Mouse (Mus musculus) thymus, postnatal 10 days (tissue): ENCODE measurements at regions not wholly inside any gene's neighbourhood (a gene's known extent, or its start where the extent isn't known, plus 50 kb on each side); places are given as distances from the start of the nearest gene placed in this dataset.

Experiments
- DNase-seq, 2 experiments: peaks; one replicate each; pipeline ENCODE4 v3.0.0; 2021; ENCODE audit warnings: low spot score in 2 of 2

DNA sequence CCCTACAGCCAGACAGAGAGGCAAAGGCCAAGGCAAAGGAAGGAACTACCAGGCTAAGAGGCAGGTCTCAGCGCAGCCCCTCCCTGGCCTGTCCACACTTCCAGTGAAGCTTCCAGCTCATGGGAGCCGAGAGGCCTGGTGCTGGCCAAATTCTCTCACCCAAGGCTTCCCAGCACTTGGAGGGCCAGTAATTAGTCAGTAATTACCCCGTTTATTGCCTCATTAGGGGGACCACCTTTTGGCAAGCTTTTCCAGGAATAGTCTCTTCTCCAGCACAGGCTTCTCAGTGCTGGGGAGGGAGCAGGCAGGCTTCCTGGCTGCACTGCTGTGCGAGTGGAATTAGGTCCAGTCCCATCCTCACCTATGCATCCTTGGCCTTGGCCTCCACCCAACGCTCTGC lies 252.8 kb upstream of the Nxpe4 start:
- DNase-seq = no peak

- no peak for DNase-seq
Measured at GRCm38 (mm10) chr9:47910501-47910906, 251.3 kb upstream of the Nxpe4 start.

GRCm38 (mm10) chr9:47912823-47913222 lies 249.0 kb upstream of the Nxpe4 start:
- no peak for DNase-seq

DNA sequence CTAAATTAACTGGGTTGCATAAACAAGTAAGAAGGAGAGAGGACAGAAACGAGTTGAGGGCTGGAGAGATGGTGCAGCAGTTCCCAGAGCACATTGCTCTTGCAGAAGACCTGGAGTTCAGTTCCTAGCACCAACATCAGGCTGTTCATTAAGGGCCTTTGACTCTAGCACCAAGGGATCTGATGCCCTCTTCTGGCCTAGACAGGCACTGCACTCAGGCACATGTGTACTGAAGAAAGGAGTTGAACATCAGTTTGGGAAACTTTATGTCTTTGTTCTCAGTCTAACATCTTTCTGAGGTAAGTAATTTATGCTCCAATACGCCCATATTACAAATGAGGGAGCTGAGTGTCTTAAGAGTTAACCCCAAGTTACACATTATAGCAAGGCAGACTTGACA lies 226.5 kb upstream of the Nxpe4 start:
- peak; percentile 18 to 43 for DNase-seq

GRCm38 (mm10) chr9:47935957-47936457 lies 225.8 kb upstream of the Nxpe4 start:
- DNase-seq = no peak

DNA sequence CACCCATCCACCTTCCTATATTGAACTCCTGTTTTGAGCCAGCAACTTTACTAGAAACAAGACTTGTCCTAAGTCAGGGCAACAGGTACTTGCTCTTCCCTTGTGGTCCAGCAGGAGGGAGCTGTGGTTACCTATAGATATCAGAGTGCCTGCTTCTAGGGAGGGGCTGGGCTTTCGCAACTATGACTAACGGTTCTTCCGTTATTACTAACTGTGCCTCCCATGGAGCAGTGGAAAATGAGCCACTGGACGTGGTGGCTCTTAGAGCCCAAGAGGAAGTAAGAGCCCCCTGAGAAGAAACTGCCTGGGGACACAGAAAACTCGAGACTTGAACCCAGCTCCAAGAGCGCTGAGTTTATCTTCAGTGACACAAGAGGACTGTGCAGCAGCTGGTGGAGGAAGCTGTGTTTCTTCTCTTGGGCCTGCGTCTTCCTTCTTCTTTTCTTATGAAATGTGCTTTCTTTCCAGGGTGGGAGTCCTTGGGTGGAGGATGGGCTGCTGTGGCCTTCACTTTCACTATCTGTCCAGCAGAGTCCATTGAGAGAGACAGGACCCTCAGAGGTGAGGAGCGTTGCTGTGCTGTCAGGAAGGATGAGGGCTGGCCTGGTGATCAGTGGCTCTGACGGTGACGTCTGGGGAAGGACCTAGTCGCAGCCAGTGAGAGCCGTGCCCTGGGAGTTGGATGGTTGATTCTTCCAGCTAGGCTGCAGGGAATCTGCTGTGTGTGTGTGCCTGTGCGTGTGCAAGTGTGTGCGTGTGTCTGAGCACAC lies 222.7 kb upstream of the Nxpe4 start:
- DNase-seq = no peak

DNA sequence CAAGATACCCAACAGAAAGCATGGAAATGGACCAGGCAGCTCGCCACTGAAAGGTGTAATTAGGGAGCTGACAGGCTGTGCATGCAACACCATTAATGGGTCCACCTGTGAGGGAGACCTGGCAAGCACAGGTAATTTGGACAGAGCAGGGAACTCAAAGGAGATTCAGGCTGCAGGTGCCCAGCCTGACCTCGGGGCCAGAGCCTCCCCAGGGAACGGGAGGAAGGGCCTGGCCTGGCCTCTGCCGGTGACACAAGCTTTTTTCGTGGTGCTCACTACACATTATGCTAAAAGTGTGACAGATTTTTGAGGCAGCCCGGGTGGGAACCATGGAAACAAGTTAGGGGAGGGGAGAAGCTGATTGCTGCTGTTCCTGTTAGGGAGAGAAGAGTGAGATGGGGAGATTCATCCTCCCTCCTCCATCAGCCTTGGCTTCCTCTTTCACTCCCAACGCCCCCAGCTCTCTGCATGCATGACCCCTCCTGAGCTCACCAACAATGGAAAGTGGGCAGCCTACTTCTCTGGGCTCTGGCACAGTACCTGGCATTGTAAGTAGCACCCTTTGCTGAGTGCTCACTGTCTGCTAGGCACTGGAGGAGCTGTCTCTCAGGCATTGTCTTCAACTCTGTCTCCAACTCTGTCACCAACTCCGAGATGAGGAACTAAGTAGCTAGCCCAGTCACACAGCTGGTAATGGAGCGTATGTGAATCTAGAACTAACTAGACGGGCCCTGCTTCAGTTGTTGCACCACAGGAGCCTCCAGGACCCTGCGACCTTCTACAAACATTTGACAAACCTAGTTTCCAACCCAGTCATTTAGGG lies 218.9 kb upstream of the Nxpe4 start:
- DNase-seq = no peak

GRCm38 (mm10) chr9:47946226-47946625 lies 215.6 kb upstream of the Nxpe4 start:
- no peak for DNase-seq

DNA sequence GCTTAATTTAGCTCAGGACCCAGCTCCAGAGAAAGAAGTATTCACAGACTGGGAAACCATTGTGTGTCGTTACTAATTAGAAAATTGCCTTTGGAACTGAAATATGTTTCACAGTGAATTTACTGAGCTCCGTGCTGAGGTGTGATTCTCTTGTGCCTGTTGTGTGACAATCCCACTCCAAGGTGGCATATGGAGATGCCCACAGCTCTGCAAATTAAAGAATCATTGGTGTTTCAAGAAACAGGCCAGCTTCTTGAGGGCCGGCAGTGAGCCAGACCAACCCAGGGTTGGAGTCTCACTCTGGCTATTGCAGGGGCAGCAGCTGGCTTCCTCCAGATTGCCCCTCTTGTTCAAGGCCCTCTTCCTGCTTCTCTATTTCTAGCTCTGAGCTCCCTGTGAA lies 203.9 kb upstream of the Nxpe4 start:
- no peak for DNase-seq

DNA sequence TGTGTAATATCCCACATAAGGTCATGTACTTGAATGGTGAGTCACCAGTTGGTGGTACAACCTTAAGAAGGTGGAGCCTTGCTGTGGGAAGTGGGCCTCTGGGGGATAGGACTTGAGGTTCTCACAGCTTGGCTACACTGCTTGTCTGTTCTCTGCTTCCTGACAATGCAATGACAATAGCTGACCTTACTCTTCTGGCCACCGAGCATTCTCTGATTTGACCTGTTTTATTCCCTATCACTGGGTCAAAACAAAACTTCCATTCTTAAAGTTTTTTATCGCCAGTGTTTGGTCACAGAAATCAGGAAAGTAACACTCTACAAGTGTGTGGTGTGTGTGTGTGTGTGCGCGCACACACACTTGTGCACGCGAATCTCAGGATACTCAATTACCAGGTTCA lies 203.0 kb upstream of the Nxpe4 start:
- no peak for DNase-seq

DNA sequence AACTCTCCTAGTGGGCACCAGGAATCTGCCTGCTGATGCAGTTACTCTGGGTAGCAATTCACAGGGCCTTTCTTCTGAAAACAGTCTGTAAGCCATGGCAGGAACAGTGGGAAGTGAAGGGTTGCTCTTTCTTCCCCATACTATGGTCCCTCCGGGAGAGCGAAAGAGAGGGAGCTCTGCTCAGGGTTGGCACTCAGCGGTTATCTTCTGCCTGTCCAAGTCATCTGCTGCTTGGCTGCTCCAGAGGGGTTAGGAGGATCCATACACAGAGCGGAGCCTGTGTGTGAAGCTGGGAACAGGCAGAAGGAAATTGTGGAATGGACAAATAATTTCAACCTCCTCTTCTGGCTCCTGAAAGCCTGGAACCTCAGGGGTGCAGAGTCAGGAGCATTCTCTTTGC lies 200.6 kb upstream of the Nxpe4 start:
- no peak for DNase-seq

DNA sequence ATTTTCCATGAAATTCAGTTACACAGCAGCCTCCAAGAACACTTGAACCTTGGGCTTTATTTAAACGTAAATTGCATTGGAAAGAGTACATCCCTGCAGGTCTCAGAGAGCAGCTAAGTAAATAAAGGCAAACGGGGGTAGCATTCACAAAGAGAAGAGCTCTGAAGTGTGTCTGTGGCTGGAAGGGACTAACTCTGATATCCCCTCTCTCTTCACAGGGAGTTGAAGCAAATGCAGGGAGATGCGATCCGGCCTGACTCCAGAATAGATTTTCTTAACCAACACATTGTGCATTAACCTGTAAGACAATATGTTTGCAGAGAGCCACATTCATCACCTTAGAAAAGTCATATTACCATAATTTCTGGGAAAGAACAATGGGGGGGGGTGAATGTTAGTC lies 199.7 kb upstream of the Nxpe4 start:
- no peak for DNase-seq

DNA sequence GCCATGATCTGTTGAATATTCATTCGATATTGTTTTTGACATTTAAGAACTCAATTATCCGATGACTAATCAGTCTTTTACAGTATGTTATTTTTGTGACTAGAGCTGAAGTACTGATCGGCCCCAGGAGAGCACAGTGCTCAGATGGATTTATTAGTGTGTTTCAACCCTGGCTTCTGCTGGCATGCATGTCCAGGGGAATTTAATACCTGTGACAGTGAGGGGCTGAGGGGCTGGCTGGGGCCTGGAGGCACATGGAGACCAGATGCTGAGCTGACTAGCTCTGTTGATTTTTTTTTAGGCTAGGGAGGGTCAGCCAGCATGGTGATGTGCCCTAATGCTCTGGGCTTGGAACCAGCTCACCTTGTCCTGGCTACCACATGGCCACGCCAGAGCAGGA lies 199.2 kb upstream of the Nxpe4 start:
- no peak for DNase-seq

DNA sequence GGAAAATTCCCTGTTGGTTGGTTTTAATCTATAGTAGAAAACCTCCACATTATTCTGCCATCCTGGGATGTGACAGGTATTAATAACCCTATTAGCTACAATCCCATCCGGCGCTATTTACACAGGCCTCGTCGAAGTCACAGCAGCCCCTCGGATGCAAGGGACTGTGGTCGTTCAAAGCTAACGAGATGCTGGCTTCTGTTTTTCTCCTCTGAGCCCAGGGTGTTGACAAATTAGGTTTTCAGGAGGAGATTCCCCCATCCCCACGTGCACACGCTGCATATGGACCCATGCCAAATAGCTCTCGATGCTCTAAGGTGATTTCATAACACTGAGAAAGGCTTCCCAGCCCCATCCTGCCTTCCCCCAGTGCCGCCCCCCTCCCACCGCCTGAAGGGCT lies 188.7 kb upstream of the Nxpe4 start:
- no peak for DNase-seq

DNA sequence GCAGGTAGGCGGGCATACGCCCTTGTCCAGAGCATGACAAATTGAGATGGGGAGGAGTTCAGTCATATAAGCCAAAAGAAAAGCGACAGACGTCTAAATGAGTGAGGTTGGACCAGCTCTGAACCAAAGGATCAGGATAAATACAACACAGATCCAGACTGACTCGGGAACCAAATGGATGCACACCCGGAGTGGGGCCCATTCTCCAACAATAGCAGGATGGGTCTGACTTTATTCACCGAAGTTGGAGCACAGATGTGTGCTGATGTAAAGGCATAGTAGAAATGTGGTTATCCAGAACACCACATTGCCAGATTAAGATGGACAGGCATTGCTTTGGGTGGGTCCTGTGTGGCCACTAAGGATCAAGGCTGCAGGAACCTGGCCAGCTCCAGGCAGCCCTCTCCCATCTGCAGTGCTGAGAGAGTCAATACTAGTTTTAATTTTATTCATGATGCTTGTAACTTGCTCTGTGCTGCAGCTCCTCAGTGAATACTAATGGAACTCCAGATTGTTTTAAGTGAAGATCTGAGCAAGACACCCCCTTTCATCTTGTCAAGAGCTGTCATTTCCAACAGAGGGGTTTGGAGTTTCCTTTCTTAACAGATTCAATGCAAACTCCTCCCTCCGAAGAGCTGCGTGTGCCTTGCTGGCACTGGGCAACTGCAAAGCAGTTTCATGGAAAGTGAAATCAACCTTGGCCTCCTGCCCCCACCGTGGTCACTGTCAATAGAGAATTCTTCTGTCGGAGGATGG lies 176.3 kb upstream of the Nxpe4 start:
- DNase-seq = no peak

DNA sequence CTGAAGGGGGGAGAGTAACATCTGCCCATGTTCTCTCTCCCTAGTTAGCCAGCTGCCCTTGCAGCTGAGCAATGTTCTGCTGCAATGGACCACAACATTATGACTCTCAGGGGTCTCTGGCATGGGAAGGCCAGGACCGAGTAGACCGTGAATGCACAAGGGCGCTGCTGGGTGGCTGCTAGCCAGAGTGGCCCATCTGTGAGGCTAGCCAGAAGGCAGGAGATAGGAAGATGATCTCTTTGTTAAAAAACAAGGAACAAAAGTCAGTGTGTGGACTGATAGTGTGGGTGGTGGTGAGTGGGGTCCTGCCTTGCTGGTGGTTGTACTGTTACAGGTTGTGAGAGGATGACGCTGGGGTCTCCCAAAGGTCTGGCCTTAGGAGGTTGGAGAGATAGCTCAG lies 174.6 kb upstream of the Nxpe4 start:
- no peak for DNase-seq

DNA sequence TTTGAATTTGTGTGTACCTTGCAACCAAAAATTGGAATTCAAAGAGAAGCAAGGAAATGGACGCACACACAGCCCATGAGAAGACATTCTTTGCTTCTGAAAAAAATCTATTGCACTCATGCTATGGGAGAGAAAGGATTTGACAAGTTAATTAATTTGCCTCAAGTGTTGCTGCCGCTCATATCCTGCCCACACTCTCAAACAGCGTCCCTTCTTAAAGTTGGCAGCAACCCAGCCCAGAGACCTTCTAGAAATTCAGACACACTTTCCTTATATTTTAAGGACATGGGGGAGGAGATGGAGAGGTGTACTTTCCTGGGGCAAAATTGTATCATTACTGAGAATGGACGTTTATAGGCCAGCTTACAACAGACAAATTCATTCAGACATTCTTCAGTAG lies 167.2 kb upstream of the Nxpe4 start:
- DNase-seq = no peak

DNA sequence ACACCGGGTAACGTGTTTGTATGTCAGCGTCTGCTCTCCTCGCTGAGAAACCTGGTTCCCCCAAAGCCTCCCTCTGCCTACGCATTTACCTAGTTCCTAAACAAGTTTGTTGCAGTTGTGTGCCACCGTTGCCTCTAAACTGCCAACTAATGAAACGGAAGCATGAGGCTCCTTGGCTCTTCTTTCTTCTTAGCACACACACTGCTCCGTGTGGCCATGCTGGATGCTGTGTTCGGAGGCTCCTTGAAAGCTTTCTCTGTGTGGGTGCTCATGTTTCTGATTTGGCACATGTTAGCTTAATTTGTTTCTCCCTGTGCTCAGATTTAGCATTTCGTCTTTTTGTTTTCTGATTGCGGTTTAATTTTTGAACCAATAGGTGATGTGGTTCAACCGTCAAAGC lies 162.2 kb upstream of the Nxpe4 start:
- DNase-seq = no peak

- DNase-seq = no peak
Measured at GRCm38 (mm10) chr9:48029021-48029420, 132.8 kb upstream of the Nxpe4 start.

DNA sequence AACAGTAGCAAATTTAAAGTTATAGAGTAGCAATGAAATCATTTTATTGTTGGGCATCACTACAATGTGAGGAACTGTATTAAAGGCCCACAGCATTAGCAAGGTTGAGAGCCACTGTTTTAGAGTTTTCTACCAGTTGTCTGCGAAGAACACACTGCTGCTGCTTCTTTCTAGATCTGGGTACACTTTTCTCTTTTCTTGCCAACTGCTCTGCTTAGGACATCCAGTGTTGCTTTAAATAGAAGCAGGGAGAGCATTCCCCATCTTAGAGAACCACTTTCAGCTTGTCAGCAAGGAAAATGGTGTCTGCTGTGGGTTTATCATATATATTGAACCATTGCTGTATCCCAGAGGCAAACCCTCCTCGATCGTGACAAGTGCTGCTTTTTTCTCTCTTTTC lies 131.0 kb upstream of the Nxpe4 start:
- DNase-seq = no peak

DNA sequence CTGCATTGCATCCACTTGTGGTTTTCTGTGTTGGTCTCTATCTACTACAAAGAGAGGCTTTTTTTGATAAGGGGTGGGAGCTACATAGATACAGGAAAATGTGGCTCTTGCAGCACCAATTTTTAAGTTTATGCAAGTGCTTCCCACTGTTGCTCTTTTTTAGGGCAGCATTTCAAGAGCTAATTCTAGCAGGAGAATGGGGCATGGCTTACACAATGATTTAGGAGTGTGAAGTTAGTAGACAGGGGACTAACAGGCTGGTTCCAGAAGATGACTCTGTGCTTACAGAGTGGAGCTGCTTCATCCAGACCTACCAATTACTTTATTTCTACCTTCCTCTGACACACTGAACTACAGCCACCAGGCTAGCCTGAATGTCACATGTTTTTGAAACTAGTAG lies 125.9 kb upstream of the Nxpe4 start:
- DNase-seq = no peak

- no peak for DNase-seq
Measured at GRCm38 (mm10) chr9:48044826-48045225, 117.0 kb upstream of the Nxpe4 start.
